Mouse (Mus musculus): ENCODE data around the gene Lsp1.

The Lsp1 gene

DNA sequence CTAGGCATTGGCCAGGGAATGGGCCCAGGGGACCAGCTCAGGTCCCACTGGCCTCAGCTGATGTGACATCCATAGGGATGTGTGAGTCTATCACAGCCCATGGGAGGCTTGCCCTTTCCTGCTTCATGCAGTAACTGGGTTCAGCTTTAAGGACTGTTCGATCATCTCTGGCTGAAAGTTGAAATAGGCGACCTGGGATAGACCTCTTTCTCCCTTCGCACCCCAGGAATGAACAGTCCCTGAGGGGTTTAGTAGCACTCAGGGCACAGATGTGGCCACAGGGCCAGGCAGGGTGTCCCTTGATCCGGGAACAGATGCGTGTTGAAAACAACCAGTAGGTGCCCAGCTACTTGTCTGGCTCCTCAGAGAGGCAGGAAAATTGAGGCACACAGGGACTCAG is 15.7 kb downstream of the Lsp1 start:
- no peak for DNase-seq (ENCODE audit: low spot score in 2 of 2)

DNA sequence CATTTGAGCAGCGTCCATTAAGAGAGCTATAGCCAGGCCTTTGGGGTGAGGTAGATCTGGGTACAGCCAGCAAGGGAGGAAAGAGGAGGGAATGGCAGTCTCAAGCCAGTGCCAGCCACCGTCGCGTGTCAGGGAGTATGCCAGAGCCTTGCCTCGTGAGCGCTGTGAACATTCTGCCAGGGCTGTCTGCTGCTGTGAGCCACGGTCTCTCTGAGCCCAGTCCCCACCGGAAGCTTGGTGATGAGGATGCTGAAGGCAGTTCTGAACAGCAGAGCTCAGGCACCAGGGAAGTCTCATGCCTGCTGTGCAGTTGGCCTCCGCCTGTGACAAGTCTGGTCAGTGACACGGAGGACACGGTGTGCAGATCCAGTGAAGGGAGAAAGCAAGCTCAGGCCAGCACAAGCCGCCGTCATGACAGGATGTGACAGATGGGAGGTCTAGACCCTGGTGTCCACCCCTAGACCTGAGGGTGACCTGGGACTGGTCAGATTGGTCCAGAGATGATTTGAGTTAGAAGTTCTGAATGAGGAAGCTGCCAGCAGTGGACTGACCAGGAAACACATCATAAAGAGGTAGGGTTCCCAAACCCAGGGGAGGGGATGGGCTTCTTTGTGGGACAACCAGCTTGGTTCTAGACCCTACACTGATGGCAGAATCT is 16.3 kb downstream of the Lsp1 start:
- DNase-seq (ENCODE audit: low spot score in 2 of 2) = peak in 1 of 2 experiments; percentile 68

DNA sequence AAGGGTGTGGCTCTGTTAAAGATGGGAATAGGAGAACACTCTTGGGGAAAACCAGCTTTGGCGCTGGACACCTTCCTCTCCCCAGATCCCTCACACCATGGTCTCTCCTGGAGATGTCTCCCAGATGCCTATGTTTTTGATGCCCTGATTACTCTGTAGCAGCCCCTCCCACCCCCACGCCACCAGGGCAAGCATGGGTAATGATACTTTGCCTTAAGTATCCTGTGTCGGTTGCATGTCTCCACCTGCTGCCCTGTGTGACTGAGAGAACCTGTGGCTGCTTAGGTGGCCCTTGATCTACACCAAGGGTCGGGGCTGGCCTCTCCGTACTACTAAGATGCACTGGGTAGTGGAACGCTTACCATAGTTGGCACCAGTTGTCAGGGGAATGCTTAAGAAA is 17.4 kb downstream of the Lsp1 start:
- DNase-seq (ENCODE audit: low spot score in 2 of 2) = no peak

DNA sequence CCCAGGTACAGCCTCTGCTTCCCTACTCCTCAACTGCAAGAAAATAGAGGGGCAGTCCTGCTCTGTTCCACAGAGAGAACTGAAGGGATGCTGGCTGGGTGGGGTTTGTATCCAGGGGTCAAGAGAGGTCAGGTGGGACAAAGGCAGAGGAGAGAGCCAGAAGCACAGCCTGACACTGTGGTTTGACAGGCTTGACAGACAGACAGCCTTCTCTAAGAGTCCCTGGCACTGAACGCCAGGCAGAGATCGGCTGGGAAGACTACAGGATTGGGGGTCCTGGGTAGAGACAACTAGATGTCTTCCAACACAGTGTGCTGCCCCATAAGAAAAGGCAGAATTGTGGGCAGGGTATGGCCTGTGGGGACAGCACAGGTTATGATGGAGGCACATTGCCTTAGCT is 18.0 kb downstream of the Lsp1 start:
- no peak for DNase-seq (ENCODE audit: low spot score in 2 of 2)

DNA sequence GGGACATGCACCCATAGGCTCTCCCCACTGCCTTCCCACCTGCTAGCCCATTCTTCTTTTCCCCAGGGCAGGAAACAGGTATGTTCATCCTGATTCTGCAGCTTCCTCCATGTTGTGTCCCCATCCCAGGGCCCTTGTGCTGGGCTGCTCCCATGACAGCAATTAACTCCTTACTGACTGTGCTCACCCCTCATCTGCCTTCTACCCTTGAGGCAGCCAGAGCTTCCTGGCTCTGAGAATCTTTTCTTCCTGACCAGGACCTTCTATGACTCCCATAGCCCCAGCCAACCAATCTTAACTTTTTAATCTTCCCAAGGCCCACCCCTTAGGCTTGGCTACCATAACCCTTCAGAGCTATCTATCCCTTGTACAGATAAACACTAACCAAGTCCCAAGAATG is 18.7 kb downstream of the Lsp1 start:
- DNase-seq (ENCODE audit: low spot score in 2 of 2) = no peak

DNA sequence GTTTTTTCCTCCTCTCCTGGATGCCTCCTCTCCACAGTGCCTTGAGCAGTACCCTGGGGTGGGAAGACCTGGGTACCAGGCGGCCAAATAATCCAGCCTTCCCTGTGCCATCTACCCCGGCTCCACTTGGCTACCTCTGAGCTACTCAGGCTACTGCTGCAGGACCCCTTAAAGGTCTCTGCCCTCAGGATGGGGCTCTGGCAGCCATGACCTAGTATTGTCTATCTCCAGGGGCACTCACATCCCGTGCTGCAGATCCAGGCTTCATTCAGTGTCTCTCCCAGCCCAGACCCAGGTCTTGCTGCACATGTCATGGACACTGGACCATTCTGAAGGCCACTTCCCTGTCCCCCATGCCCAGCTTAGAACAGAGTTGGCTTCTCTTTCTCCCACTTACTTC is 19.3 kb downstream of the Lsp1 start:
- DNase-seq (ENCODE audit: low spot score in 2 of 2) = no peak

DNA sequence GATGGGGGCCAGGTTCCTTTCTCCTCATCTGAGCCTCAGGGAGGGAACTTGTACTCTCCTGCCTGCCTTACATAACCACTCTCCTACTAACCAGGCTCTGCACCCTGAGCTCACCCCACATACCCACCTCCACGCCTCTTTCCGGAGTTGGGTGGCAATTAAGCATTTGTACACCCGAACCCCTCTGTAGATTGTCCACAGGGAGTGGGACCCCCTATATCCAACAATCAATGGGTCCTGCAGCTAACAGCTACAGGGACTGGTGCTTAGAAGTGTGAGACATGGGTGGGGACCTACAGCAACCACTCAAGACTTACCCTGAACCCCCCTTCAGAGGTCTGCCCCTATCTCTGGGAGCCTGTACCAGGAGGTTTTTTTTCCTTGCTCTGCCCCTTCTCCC is 20.1 kb downstream of the Lsp1 start:
- no peak for DNase-seq (ENCODE audit: low spot score in 2 of 2)

DNA sequence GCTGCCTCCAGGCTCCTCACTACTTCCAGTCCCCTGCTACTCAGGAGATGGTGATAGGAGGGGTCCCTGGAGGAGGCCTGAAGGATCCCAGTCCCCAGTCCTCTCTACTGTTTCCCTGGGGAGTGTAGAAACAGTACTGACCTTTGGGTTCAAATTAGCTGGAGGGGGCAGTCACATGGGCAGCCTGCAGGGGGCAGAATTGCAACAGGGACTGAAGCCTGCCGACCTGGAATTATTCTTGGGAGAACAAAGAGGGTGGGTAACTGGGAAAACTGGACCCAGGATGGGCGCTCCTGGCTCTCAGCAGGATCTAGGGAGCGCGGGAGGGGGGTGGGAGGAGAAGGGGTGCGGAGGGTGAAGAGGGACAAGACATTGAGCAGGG is 20.6 kb downstream of the Lsp1 start:
- DNase-seq (ENCODE audit: low spot score in 2 of 2) = no peak

DNA sequence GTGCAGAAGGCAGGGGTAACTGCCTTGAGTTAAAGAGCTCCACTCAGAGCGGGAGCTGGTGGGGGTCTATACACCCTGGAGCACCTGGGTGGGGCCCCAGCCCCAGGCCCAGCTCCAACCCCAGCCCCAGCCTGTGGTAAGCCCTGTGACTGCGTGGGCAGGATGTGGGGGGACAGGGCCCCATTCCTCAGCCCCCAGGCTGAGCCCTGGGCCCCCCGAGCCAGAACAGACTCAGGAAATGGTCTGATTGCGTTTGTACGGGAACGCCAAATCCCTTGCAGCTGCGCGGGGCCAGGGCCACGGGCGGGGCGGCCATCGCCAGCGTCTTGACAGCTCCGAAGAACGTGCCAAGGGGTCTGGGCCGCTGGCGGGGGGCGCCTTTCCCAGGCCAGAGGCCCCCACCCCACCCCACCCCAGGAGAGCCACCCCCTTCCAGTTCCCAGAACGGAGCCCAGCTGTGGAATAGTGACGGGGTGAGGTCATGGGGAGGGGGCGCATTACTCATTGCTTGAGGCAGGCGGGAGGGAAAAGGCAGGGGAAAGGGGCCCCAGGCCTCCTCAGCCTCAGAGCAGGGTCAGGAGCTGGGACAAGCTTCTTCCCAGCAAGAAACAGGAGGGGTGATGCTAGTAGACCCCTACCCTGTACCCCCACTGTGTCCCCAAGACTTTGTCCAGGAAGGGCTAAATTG is 21.1 kb downstream of the Lsp1 start:
- DNase-seq (ENCODE audit: low spot score in 2 of 2) = peak in 1 of 2 experiments; percentile 78

DNA sequence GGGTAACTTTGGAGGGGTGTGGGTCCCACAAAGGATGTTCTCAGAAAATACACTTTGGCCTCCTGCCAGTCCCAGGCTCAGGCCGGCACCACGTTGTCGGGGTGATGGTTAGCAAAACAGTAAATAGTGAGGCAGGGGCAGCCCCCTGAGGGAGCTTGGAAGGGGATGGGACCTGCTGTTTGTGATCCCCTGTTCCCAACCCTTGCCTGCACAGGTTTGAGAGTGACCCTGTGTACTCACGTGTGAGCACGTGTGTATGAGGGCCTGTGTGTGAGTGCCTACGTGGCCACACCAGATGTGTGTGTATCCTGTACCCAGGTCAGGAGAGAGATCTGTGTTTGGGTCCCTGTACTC is 21.6 kb downstream of the Lsp1 start:
- DNase-seq (ENCODE audit: low spot score in 2 of 2) = no peak

DNA sequence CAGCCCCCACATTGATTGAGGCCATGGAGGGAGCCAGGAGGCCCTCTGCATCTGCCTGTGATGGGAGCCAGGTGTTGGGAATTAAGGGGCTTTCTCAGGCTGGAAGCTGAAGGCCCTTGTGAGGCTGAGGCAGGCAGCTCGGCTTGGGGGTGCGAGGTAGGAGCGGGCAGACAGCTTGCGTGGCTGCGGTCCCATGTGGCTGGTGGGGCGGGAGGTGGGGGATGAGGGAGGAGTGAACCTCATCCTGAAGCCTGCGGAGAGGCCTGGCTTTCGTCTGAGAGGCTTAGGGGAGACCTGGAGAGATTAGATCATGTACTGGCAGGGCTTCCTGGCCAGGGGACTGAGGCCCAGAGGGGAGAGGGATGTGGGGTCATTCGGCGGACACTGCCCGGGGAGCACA is 22.5 kb downstream of the Lsp1 start:
- DNase-seq (ENCODE audit: low spot score in 2 of 2) = peak in 1 of 2 experiments; percentile 50

DNA sequence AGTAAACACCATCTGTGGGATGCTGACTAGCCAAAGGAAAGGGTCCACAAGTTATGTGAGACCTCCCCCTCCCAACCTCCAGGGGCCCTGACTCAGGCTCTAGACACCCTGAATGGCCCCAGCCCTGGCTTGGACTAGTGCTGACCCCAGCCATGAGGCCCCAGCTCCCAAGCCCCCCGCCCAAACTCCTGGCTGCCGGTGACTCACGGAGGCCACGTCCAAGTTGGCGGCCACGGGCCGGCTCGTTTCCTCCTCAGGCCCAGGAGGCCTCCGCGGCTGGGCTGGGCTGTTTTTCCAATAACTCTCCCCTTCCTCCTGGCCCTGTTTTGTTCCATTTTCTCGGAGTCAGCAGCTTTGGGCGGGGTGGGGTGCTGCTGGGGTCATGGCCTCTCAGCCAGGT is 24.2 kb downstream of the Lsp1 start:
- peak in 1 of 2 experiments; percentile 48 for DNase-seq (ENCODE audit: low spot score in 2 of 2)

DNA sequence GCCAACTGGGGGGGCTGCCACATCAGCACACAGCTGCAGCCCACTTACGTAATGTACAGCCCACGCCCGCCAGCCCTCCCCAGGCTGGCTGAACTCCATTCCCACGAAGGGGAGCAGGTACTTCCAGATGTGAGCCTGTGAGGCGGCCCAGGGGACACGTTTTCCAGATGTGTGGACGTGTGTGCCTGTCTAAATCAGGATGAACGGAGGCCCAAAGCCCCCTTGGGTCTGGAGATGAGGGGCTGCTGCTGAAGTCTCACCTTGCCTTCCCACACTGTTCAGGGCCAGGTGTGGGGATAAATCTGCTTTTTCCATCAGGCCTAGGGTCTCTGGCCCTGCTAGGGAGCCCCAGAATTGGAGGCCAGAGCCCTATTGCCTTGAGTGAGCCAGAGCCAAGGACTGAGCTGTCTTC is 26.1 kb downstream of the Lsp1 start:
- DNase-seq (ENCODE audit: low spot score in 2 of 2) = no peak

DNA sequence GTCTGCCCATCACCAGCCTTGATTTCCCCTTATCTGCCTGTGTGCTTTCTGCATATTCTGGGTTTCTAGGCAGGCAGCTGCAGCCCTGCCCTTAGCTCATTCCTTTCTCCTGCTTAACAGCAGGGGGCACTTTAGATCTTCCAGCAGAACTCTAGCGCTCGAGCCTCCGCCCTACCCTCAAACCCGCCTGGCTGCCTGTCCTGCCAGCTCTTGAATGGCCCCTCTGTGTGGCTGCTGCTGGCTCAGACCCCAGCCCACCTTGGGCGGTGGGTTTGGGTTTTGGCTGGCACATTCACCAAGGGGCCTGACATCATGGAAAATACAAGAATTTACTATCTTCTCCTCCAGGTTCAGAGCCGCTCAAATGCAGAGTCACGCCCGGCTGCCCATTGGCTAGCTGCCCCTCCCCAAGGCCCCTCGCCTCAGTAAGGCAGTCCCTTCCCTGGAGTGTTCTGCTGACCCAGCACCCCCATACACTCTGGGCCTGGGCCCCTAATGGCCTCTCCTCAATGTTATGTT is 26.8 kb downstream of the Lsp1 start:
- no peak for DNase-seq (ENCODE audit: low spot score in 2 of 2)

DNA sequence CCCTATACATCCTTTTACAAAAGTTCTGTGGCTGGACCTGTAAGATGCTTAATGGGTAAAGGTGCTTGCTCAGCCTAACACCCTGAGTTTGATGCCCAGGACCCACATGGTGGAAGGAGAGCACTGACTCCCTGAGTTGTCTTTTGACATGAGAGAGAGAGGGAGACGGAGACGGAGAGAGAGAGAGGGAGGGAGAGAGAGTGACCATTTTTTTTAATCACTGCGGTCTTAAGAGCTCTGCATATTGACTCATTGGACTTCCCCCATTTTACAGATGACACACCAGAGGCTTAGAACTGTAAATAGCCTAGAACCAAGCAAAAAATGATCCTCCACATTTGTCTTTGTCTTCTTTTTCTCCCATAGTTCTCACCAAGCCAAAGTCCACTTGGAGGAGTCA is 27.4 kb downstream of the Lsp1 start:
- no peak for DNase-seq (ENCODE audit: low spot score in 2 of 2)

DNA sequence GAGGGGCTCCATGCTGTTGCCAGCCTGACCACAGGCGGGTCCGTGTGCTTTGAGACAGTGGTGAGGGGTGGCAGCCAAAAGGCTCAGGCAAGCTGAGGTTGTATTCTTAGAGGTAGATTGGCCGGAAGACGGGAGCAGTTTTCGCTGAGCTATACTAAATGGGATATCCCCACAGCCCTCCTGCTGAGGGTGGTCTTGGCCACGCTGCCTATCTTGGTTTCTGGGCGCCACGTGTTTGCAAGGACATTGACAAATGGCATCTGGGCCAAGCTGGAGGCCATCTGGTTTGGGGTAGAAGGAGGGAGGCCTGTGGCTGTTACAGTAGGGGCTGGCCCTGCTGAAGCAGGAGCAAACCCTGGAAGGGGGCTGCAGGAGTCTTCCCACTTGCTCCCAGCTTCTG is 32.9 kb downstream of the Lsp1 start:
- DNase-seq (ENCODE audit: low spot score in 2 of 2) = no peak

DNA sequence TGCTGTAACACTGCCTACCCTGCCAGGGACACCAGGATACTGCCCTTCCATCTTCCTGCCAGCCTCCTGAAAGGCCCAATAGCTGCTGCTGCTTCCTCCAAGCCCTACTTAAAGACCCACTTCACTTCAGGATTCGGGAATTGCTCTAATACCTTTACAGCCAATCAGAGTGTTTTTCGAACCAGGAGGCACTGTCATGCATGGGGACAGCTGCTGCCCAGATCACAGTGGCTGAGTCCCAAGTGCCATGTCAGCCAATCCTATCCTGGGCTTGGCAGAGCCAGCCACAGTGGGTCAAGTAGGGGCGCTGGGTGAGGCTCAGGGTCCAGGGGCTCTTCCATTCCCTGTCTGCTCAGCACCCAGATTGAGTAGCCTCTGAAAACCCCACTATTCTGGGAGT is 35.5 kb downstream of the Lsp1 start:
- no peak for DNase-seq (ENCODE audit: low spot score in 2 of 2)

DNA sequence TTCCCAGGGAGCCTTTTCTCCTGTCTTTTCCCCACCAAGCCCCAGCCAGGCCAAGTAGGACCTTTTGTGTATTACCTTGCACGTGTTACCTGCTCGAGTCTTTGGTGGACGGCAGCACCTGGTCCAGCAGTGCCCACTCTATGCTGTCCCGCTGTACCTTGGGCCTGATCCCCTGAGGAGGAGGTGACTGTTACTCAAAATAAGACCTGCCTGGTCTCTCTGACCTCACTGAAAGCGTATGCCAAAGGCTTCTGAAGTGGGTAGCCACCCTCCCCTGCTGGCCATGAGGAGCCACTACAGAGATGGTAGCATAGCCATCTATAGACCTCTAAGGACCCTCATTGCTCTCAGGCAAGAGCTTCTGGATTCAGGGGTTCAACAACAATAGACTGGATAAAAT is 36.2 kb downstream of the Lsp1 start:
- DNase-seq (ENCODE audit: low spot score in 2 of 2) = no peak

DNA sequence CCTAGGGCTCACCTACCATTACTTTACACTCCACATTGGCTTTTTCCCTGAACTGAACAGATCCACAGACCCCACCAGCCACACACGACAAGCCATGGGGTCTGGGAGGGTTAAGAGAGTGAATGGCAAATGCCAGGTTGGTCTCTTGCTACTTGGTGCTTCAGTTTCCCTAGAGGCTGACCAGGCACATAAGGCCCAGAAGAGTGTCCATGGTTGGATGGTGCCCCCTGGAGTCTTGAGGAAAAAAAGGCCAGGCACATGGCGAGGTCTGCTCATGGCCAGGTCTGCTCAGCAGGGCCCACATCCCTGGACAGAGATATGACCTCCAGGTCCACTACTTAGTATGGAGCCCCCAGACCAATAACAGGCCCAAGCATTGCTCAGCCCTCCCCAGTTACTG is 37.2 kb downstream of the Lsp1 start:
- peak in 1 of 2 experiments; percentile 45 for DNase-seq (ENCODE audit: low spot score in 2 of 2)

DNA sequence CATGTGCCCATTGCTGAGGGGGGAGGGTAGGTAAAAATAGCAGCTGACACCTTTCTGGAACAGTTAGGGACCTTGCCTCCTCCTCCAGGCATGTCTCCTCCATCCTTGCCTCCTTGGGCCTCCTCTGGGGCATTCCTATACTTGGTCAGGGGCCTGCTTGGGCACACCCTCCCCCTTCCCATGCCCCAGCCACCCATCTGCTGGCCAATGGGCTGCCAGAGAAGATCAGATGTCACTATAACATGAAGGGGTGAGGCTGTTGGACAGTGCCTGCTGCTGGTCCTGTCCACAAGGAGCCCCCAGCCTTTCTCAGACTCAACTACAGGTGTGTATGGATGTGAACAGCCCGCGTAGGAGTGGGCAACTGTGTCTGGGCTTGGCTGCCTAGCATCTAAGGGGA is 38.0 kb downstream of the Lsp1 start, which contains the start of gene Tnnt3:
Gene Tnnt3, plus strand, starts transcription at position 262 of the 400 bp plus-strand sequence.
- no peak for DNase-seq (ENCODE audit: low spot score in 2 of 2)

DNA sequence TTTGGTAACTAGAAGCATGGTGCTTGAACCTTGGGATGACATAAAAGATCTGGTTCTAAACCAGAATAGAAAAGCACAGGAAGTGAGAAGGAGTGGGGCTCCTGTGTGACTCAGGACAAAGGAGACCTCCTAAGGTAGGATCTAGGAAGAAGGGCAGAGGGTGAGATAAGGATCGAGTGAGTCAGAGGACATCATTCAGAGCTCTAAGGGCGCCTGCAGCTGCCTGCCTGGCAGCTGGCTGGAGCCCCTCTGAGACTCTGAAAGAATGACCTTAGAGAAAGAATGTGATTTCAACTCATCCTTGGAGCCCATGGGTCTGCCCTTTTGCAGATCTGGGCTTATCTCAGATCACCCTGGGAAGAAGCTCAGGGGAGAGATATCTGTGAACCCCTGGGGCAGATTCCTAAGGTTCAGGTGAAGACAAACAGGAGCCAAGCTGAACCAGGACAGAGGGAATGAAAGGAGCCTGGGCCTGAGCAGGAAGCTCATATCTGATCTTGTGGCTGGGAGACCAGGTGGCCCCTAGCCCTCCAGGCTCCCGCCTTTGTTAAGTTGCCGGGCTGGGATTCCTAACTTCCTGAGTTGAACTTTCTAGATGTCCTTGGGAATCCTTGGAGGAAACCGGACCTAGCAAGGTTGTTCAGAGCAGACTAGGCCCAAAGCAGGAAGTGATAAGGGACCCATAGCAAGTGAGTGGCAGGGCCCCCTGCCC is 38.6 kb downstream of the Lsp1 start:
- DNase-seq (ENCODE audit: low spot score in 2 of 2) = no peak

DNA sequence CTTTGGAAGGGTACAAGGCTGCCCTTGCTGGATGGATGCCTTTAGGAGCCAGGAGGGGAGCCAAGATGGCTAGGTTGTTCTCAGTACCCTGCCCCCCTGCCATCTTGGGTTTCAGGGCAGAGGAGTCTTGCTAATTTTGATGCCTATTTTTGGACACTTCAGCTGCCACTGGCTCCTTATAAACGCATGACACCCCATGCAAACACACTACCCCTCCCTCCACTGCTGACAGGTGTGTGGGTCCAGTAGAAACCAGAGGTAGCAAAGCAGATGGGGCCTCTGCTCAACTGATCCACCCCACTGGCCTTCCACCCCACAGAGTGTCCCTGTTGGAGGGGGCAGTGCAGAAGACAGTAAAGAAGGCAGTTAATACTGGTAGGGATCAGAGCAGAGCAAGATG is 39.4 kb downstream of the Lsp1 start:
- no peak for DNase-seq (ENCODE audit: low spot score in 2 of 2)

DNA sequence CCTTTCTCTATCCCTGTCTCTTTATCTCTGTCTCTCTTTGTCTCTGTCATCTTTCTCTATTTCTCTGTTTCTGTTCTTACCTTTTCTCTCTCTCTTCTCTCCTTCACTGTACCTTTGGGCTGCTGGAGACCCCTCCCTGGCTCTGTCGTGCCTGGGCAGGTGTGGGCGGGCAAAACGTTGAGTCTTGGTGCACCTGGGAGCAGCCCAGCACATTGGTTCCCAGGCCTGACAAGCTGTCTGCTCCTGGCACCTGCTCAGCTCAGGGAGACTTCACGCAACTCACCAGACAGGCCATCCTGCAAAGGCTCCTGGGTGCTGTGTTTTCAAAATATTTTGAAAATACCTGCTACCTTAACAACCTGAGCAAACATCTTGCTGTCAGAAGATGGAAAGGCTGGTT is 42.6 kb downstream of the Lsp1 start:
- no peak for DNase-seq (ENCODE audit: low spot score in 2 of 2)

Measured in urinary bladder, adult 18-20 months (tissue).